Mouse (Mus musculus) erythroblast, embryonic 14.5 days (primary cell): Measurements from ENCODE around the gene Wbp4.

Experiments
- GATA1 ChIP-seq: IDR thresholded peaks from 2 replicates; pipeline ENCODE4 v1.6.1; 2012; ENCODE audit warnings: low read length, inconsistent platforms, mixed read lengths
- TAL1 ChIP-seq: IDR thresholded peaks from 3 replicates; pipeline ENCODE4 v1.6.1; 2012; ENCODE audit warnings: low read length, inconsistent platforms, mixed read lengths

DNA sequence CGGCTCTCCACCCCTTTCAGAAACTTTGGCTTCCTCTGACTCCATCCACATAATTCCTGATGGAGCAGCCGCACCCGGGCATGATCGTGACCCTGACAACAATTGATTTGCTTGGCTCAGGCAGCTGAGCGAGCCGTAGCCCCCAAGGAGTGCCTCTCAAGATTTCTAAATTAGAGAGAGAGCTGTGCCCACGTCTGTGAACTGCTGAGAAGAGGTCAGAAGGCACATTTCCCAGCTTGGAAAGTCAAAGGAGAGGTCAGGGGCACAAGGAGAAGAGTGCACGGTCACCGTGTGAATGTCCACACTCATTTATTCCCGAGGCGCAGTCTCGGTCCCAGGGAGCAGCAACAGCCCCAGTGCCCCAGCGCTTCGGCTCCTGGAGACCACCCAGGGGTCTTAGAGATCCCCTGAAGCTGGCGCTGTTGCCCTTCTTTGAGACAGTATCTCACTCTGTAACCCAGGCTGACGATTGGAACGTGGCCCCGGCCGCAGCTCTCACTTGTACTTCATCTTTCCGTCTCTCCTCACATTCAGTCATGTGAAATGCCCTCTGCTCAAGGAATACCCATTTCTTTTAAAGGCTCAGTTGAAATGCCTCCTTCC lies 61.1 kb downstream of the Wbp4 start:
- TF ChIP-seq GATA1 = no peak
- TF ChIP-seq TAL1 = no peak
